Comparison of ENCODE assay signal across 8 mouse cellular contexts in the genomic region with DNA sequence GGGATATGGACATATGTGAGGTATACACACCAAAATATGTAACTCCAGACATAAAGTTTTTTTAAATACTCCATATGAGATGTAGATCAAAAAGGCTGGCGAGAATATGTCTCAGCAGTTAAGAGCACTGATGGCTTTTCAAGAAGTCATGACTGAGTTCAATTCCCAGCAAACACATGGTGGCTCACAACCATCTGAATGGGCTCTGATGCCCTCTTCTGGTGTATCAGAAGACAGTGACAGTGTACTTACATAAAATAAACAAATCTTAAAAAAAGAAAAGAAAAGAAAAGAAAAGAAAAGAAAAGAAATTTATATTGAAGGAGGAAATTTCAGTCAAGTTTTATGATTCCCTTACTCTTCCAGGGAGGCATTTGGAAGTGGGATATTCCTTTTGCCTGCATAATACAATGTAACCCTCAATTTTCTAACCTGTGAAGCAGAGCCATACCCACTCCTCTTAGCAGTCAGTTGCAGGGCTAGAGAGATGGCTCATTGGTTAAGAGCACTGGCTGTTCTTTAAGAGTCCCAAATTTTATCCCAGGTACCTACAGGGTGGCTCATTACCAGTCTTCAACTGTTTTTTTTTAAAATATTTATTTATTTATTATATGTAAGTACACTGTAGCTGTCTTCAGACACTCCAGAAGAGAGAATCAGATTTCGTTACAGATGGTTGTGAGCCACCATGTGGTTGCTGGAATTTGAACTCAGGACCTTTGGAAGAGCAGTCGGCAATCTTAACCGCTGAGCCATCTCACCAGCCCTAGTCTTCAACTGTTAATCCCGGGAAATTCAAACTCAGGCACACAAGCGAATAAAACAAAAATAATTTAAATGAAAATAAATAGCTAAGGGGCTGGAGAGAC. TPM values are rescaled to one million over a fixed set of nuclear protein-coding genes. Genes with fewer than 3 reads are reported as not detected.
DNase-seq lines count a peak whose midpoint lies in the region; ATAC-seq and TF ChIP-seq lines count a peak whose summit lies in the region.

No protein-coding gene starts in this region.

- 16% methylated on average over 6 of the region's 6 CpGs for WGBS in hindbrain, embryonic 12.5 days

- peak; percentile 48 for TF ChIP-seq CTCF in left cerebral cortex, adult 2 months (IDR thresholded peaks at IDR 0.05)

- no peak overlapping the region for H3K9ac ChIP-seq in hindbrain, embryonic 12.5 days

- no peaks in the 10 kb centered on the region for H3K9me3 ChIP-seq in hindbrain, embryonic 12.5 days (replicated peaks)

- H3K4me1 ChIP-seq in hindbrain, embryonic 12.5 days: peaks cover 11% of the 10 kb centered on the region

- no peak overlapping the region for H3K4me2 ChIP-seq in hindbrain, embryonic 12.5 days (replicated peaks)

- peak overlapping the region; percentile 98; the same call in 1 of the 2 replicates for H3K27ac ChIP-seq in left cerebral cortex, adult 2 months
- peak overlapping the region; percentile 92; the same call in 1 of the 2 replicates for H3K27ac ChIP-seq in hindbrain, embryonic 12.5 days

- H3K4me3 ChIP-seq in left cerebral cortex, adult 2 months: no peak overlapping the region
- H3K4me3 ChIP-seq in hindbrain, embryonic 12.5 days: no peak overlapping the region

- DNase-seq in left cerebral cortex, adult 2 months (ENCODE audit: extremely low spot score in 1 of 2, low spot score in 2 of 2): no peak
- DNase-seq in left cerebral cortex, postnatal 36 days (ENCODE audit: low spot score in 2 of 2): no peak
- peak; percentile 61 for DNase-seq in T-cell, adult 2 months (ENCODE audit: low spot score)
- peak; percentile 20 for DNase-seq in mesoderm, embryonic 11.5 days (ENCODE audit: low read depth, low spot score)
- DNase-seq in left cerebral cortex, postnatal 14 days (ENCODE audit: low spot score in 2 of 2): no peak
- no peak for DNase-seq in frontal cortex, adult 2 months (ENCODE audit: extremely low spot score in 1 of 2, low spot score in 1 of 2)
- no peak for DNase-seq in cerebellum, adult 18-20 months

- no peak for ATAC-seq in hindbrain, embryonic 12.5 days (ENCODE audit: low FRiP score)

- H3K27me3 ChIP-seq in hindbrain, embryonic 12.5 days: no peaks in the 10 kb centered on the region

- intact Hi-C loops in left cerebral cortex, adult 2 months (cut with DNase I): no loop called here
- intact Hi-C loops in left cerebral cortex, postnatal 36 days (cut with DNase I): no loop called here
- intact Hi-C loops in left cerebral cortex, postnatal 14 days (cut with DNase I): no loop called here

- H3K36me3 ChIP-seq in hindbrain, embryonic 12.5 days: no peaks in the 10 kb centered on the region

RNA-seq across cellular contexts. Expression of gene Taf12, which starts 5.1 kb away (rescaled TPM):
- 10 to 100 TPM; 22.1 to 24.4 TPM for total RNA-seq in left cerebral cortex, adult 2 months (2021)
- 10 to 100 TPM; 19.0 to 25.2 TPM for total RNA-seq in left cerebral cortex, postnatal 36 days (2021)
- polyA plus RNA-seq in hindbrain, embryonic 12.5 days (2016; fragmentation: Nextera tagmentation; extraction: Ambion mirVana): 53.6 and 58.5 TPM in 2 replicates
- 10 to 100 TPM; 16.9 to 18.3 TPM for total RNA-seq in left cerebral cortex, postnatal 14 days (2021)
- 16.7 and 17.9 TPM in 2 replicates for polyA plus RNA-seq in frontal cortex, adult 2 months (2012; rRNA removed)

RNA-seq across cellular contexts. Expression of gene Gmeb1, which starts 7.7 kb away (rescaled TPM):
- total RNA-seq in left cerebral cortex, adult 2 months (2021): 10 to 100 TPM; 22.1 to 26.1 TPM
- 10 to 100 TPM; 20.7 to 25.2 TPM for total RNA-seq in left cerebral cortex, postnatal 36 days (2021)
- 41.3 and 43.3 TPM in 2 replicates for polyA plus RNA-seq in hindbrain, embryonic 12.5 days (2016; fragmentation: Nextera tagmentation; extraction: Ambion mirVana)
- 10 to 100 TPM; 25.1 to 25.9 TPM for total RNA-seq in left cerebral cortex, postnatal 14 days (2021)
- polyA plus RNA-seq in frontal cortex, adult 2 months (2012; rRNA removed): 20.7 and 21.6 TPM in 2 replicates

RNA-seq across cellular contexts. Expression of gene Rab42, which starts 34.1 kb away (rescaled TPM):
- 1 to 10 TPM; 1.6 to 2.6 TPM for total RNA-seq in left cerebral cortex, adult 2 months (2021)
- 1 to 10 TPM; 1.5 to 2.8 TPM for total RNA-seq in left cerebral cortex, postnatal 36 days (2021)
- polyA plus RNA-seq in hindbrain, embryonic 12.5 days (2016; fragmentation: Nextera tagmentation; extraction: Ambion mirVana): 0.96 and 1.5 TPM in 2 replicates
- total RNA-seq in left cerebral cortex, postnatal 14 days (2021): 1 to 10 TPM in 1 of 2 experiments, under 1 TPM in 1; 0.61 to 1.3 TPM
- polyA plus RNA-seq in frontal cortex, adult 2 months (2012; rRNA removed): 2.8 and 3.9 TPM in 2 replicates

RNA-seq across cellular contexts. Expression of gene Ythdf2, which starts 57.0 kb away (rescaled TPM):
- total RNA-seq in left cerebral cortex, adult 2 months (2021): 10 to 100 TPM; 41.4 to 44.3 TPM
- total RNA-seq in left cerebral cortex, postnatal 36 days (2021): 10 to 100 TPM; 37.6 to 47.1 TPM
- 141 and 149 TPM in 2 replicates for polyA plus RNA-seq in hindbrain, embryonic 12.5 days (2016; fragmentation: Nextera tagmentation; extraction: Ambion mirVana)
- total RNA-seq in left cerebral cortex, postnatal 14 days (2021): 10 to 100 TPM; 40.8 to 44.5 TPM
- 19.0 and 21.8 TPM in 2 replicates for polyA plus RNA-seq in frontal cortex, adult 2 months (2012; rRNA removed)

Comparison
In these comparisons a context has a peak if more than half of its experiments do, and no peak if none do; other contexts are left out.
1. DNase-seq: peak in T-cell, adult 2 months (single experiment) and mesoderm, embryonic 11.5 days (single experiment); none in left cerebral cortex, adult 2 months (0 of 2), left cerebral cortex, postnatal 36 days (0 of 2), left cerebral cortex, postnatal 14 days (0 of 2), frontal cortex, adult 2 months (0 of 2) and cerebellum, adult 18-20 months (0 of 2).